Comparison of ENCODE assay signal across 28 mouse cellular contexts in the genomic region with DNA sequence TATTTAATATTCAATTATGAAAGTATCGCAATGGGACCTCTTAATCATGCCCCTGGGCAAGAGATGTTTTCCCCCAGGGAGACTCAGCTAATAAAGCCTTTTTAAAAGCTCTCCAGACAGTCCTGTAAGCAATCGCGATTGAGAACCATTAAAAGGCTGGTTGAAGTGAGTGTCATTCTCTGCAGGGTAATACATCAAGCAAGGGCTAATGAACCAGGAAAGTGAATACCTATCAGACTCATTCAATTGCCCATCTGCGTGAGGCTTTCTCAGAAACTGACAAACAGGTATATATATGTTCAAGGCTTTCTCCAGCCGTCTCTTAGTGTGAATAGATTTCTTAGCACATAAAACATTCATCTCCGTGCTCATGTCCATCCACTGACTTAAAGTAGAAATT.
A peak's percentile ranks its signal among the peaks of the same experiment; 100 is the strongest.
DNase-seq lines count a peak whose midpoint lies in the region; ATAC-seq and TF ChIP-seq lines count a peak whose summit lies in the region.
"Had no signal": no experiment of that assay in that cellular context is flagged by ENCODE, and none has a peak within 500 bp of the region (broad histone marks: within the 10 kb centered on the region; RNA-seq: fewer than 3 reads in every experiment).

No protein-coding gene starts in this region.

- no peak for DNase-seq in kidney, adult 2 months
- DNase-seq in neural tube, embryonic 11.5 days (ENCODE audit: low spot score): peak; percentile 17
- no peak for DNase-seq in neural tube, embryonic 10.5 days (ENCODE audit: extremely low spot score, low spot score)
- peak; percentile 17 for DNase-seq in hindbrain, postnatal 0 days (ENCODE audit: low spot score)
- no peak for DNase-seq in adrenal gland, postnatal 10 days
- DNase-seq in testis, postnatal 10 days (ENCODE audit: low spot score): no peak
- DNase-seq: adrenal gland, postnatal 14 days; cerebellum, adult 18-20 months; cerebellum, postnatal 10 days; gastrocnemius, postnatal 10 days; heart, postnatal 10 days; kidney, postnatal 14 days; liver, postnatal 0 days; lung, postnatal 36 days; retina, postnatal 1 day; right cerebral cortex, postnatal 14 days; thymus, adult 18-20 months; thymus, postnatal 25 days had no signal

- no peak overlapping the region for H3K9ac ChIP-seq in kidney, embryonic 14.5 days (ENCODE audit: low read depth, low read length)
- H3K9ac ChIP-seq in neural tube, embryonic 11.5 days (ENCODE audit: low read length): no peak overlapping the region
- H3K9ac ChIP-seq in hindbrain, postnatal 0 days (replicated peaks; ENCODE audit: low read length): no peak overlapping the region
- H3K9ac ChIP-seq: embryonic facial prominence, embryonic 13.5 days; heart, embryonic 13.5 days; liver, embryonic 12.5 days; liver, postnatal 0 days; midbrain, embryonic 12.5 days; stomach, embryonic 15.5 days had no signal

- 44% methylated on average over 6 of the region's 6 CpGs for WGBS in kidney, embryonic 14.5 days
- 62% methylated on average over 6 of the region's 6 CpGs for WGBS in kidney, adult 2 months
- WGBS in neural tube, embryonic 11.5 days: 53% methylated on average over 6 of the region's 6 CpGs
- WGBS in hindbrain, postnatal 0 days: 68% methylated on average over 6 of the region's 6 CpGs

- no peak overlapping the region for H3K4me3 ChIP-seq in kidney, embryonic 14.5 days (ENCODE audit: low read length)
- H3K4me3 ChIP-seq in kidney, adult 2 months (ENCODE audit: insufficient read depth, low read depth, low read length): no peak overlapping the region
- no peak overlapping the region for H3K4me3 ChIP-seq in neural tube, embryonic 11.5 days (ENCODE audit: low read depth, low read length)
- no peak overlapping the region for H3K4me3 ChIP-seq in hindbrain, postnatal 0 days (ENCODE audit: low read length)
- H3K4me3 ChIP-seq: embryonic facial prominence, embryonic 13.5 days; heart, embryonic 13.5 days; layer of hippocampus, adult 2 months; liver, embryonic 12.5 days; midbrain, embryonic 12.5 days; stomach, embryonic 15.5 days had no signal

- H3K4me2 ChIP-seq in kidney, embryonic 14.5 days (replicated peaks; ENCODE audit: low read depth, low read length): no peak overlapping the region
- H3K4me2 ChIP-seq in neural tube, embryonic 11.5 days (ENCODE audit: low read depth): no peak overlapping the region
- H3K4me2 ChIP-seq in hindbrain, postnatal 0 days (ENCODE audit: low read depth, low read length): no peak overlapping the region
- H3K4me2 ChIP-seq: embryonic facial prominence, embryonic 13.5 days; heart, embryonic 13.5 days; liver, embryonic 12.5 days; midbrain, embryonic 12.5 days; stomach, embryonic 15.5 days had no signal

- H3K27me3 ChIP-seq in kidney, embryonic 14.5 days (ENCODE audit: control insufficient read depth, insufficient read depth, low read length): no peaks in the 10 kb centered on the region
- no peaks in the 10 kb centered on the region for H3K27me3 ChIP-seq in kidney, adult 2 months (replicated peaks; ENCODE audit: control insufficient read depth, insufficient read depth, low read length)
- H3K27me3 ChIP-seq in neural tube, embryonic 11.5 days (ENCODE audit: control insufficient read depth, insufficient read depth, low read length): no peaks in the 10 kb centered on the region
- no peaks in the 10 kb centered on the region for H3K27me3 ChIP-seq in hindbrain, postnatal 0 days (ENCODE audit: insufficient read depth, low read length)
- H3K27me3 ChIP-seq: embryonic facial prominence, embryonic 13.5 days; heart, embryonic 13.5 days; liver, embryonic 12.5 days; midbrain, embryonic 12.5 days; Patski; stomach, embryonic 15.5 days had no signal

- H3K36me3 ChIP-seq in kidney, embryonic 14.5 days (ENCODE audit: control insufficient read depth, insufficient read depth, low read length): no peaks in the 10 kb centered on the region
- H3K36me3 ChIP-seq in kidney, adult 2 months (ENCODE audit: control insufficient read depth, insufficient read depth, low read length): no peaks in the 10 kb centered on the region
- H3K36me3 ChIP-seq in neural tube, embryonic 11.5 days (ENCODE audit: control insufficient read depth, insufficient read depth, low read length): no peaks in the 10 kb centered on the region
- H3K36me3 ChIP-seq in hindbrain, postnatal 0 days (ENCODE audit: insufficient read depth, low read length): no peaks in the 10 kb centered on the region
- H3K36me3 ChIP-seq: embryonic facial prominence, embryonic 13.5 days; heart, embryonic 13.5 days; liver, embryonic 12.5 days; midbrain, embryonic 12.5 days; stomach, embryonic 15.5 days had no signal

- no peaks in the 10 kb centered on the region for H3K4me1 ChIP-seq in kidney, embryonic 14.5 days (ENCODE audit: control insufficient read depth, insufficient read depth, low read length)
- no peaks in the 10 kb centered on the region for H3K4me1 ChIP-seq in kidney, adult 2 months (ENCODE audit: control insufficient read depth, insufficient read depth, low read length)
- H3K4me1 ChIP-seq in neural tube, embryonic 11.5 days (ENCODE audit: control insufficient read depth, insufficient read depth, low read length): no peaks in the 10 kb centered on the region
- H3K4me1 ChIP-seq in hindbrain, postnatal 0 days (ENCODE audit: insufficient read depth, low read length): no peaks in the 10 kb centered on the region
- H3K4me1 ChIP-seq: embryonic facial prominence, embryonic 13.5 days; heart, embryonic 13.5 days; liver, embryonic 12.5 days; stomach, embryonic 15.5 days had no signal

- no peaks in the 10 kb centered on the region for H3K9me3 ChIP-seq in kidney, embryonic 14.5 days (ENCODE audit: control insufficient read depth, low read length)
- H3K9me3 ChIP-seq in neural tube, embryonic 11.5 days (ENCODE audit: control insufficient read depth, low read length): no peaks in the 10 kb centered on the region
- no peaks in the 10 kb centered on the region for H3K9me3 ChIP-seq in hindbrain, postnatal 0 days (ENCODE audit: low read length)
- H3K9me3 ChIP-seq: embryonic facial prominence, embryonic 13.5 days; heart, embryonic 13.5 days; liver, embryonic 12.5 days; midbrain, embryonic 12.5 days; stomach, embryonic 15.5 days had no signal

- no peak for TF ChIP-seq CTCF in kidney, adult 2 months (conservative IDR thresholded peaks at IDR 0.05; ENCODE audit: insufficient read depth, insufficient read length, low read depth, low read length)
- TF ChIP-seq CTCF in hindbrain, postnatal 0 days (IDR thresholded peaks at IDR 0.05; ENCODE audit: low read depth): no peak

- no peak for TF ChIP-seq POLR2A in kidney, adult 2 months (IDR thresholded peaks at IDR 0.05; ENCODE audit: low read depth, low read length)

- ATAC-seq in kidney, embryonic 14.5 days (ENCODE audit: low FRiP score, low TSS enrichment): peak; percentile 61
- ATAC-seq in neural tube, embryonic 11.5 days (ENCODE audit: insufficient read depth, low FRiP score, low TSS enrichment): peak; percentile 61
- ATAC-seq in hindbrain, postnatal 0 days: no peak
- no peak for ATAC-seq in cerebellum, adult (ENCODE audit: insufficient number of reproducible peaks, low FRiP score, low TSS enrichment)
- ATAC-seq: intestine, embryonic 16.5 days; liver, embryonic 12.5 days; liver, postnatal 0 days; Patski had no signal

- H3K27ac ChIP-seq in kidney, embryonic 14.5 days (ENCODE audit: low read depth, low read length): no peak overlapping the region
- H3K27ac ChIP-seq in kidney, adult 2 months (ENCODE audit: insufficient read depth, low read depth, low read length): no peak overlapping the region
- H3K27ac ChIP-seq in neural tube, embryonic 11.5 days (ENCODE audit: low read depth, low read length): no peak overlapping the region
- H3K27ac ChIP-seq in hindbrain, postnatal 0 days: no peak overlapping the region
- H3K27ac ChIP-seq: embryonic facial prominence, embryonic 13.5 days; heart, embryonic 13.5 days; layer of hippocampus, adult 2 months; liver, embryonic 12.5 days; midbrain, embryonic 12.5 days; stomach, embryonic 15.5 days had no signal

Comparison
In these comparisons a context has a peak if more than half of its experiments do, and no peak if none do; other contexts are left out.
1. DNase-seq: peak in neural tube, embryonic 11.5 days (single experiment) and hindbrain, postnatal 0 days (single experiment); none in kidney, adult 2 months (single experiment), neural tube, embryonic 10.5 days (single experiment), adrenal gland, postnatal 10 days (single experiment) and testis, postnatal 10 days (single experiment).
2. ATAC-seq: peak in kidney, embryonic 14.5 days (single experiment) and neural tube, embryonic 11.5 days (single experiment); none in hindbrain, postnatal 0 days (single experiment) and cerebellum, adult (single experiment).